Mouse (Mus musculus) kidney, adult 2 months (tissue): ENCODE results near the gene Elp1. TPM values are rescaled to one million over a fixed set of nuclear protein-coding genes. Genes with fewer than 3 reads are reported as not detected.

Source experiments
- DNase-seq: peaks from one replicate; pipeline ENCODE4 v3.0.0; 2021
- H3K27ac ChIP-seq: fragments of 200-500 bp; 2 replicates; pipeline ENCODE4 v1.5.1; 2012; ENCODE audit warnings: low read depth, low read length, control low read depth, inconsistent platforms; ENCODE audit not compliant: insufficient read depth
- H3K27me3 ChIP-seq: fragments of 200-500 bp; replicated peaks from 2 replicates; pipeline ENCODE4 v1.6.1; 2012; ENCODE audit warnings: mild to moderate bottlenecking, moderate library complexity, low read length, inconsistent platforms; ENCODE audit not compliant: control insufficient read depth, insufficient read depth
- H3K36me3 ChIP-seq: fragments of 200-500 bp; 2 replicates; pipeline ENCODE4 v1.6.1; 2012; ENCODE audit warnings: mild to moderate bottlenecking, moderate library complexity, low read length, inconsistent platforms; ENCODE audit not compliant: control insufficient read depth, insufficient read depth
- H3K4me1 ChIP-seq: fragments of 200-500 bp; 2 replicates; pipeline ENCODE4 v1.6.1; 2011; ENCODE audit warnings: low read length; ENCODE audit not compliant: control insufficient read depth, insufficient read depth
- H3K4me3 ChIP-seq: fragments of 200-500 bp; 2 replicates; pipeline ENCODE4 v1.5.1; 2011; ENCODE audit warnings: mild to moderate bottlenecking, low read depth, low read length, control low read depth; ENCODE audit not compliant: insufficient read depth
- CTCF ChIP-seq: fragments of 200-500 bp; conservative IDR thresholded peaks from 2 replicates; pipeline ENCODE4 v1.5.1; 2011; ENCODE audit warnings: low read depth, mild to moderate bottlenecking, control low read depth, low read length, moderate library complexity, mixed read lengths; ENCODE audit not compliant: insufficient read depth, insufficient read length
- POLR2A ChIP-seq: fragments of 200-500 bp; IDR thresholded peaks from one replicate; pipeline ENCODE4 v1.6.1; 2011; ENCODE audit warnings: low read depth, low read length, control low read depth
- WGBS: fragments of 180-500 bp; shearing (Covaris S2); methylation state at CpG from one replicate; pipeline ENCODE4 v1.1.7; 2018; 5-methylcytosine and 5-hydroxymethylcytosine counted together
- polyA plus RNA-seq: library from polyadenylated mRNA; depleted of rRNA; stranded (reverse); fragments of >200 nt; gene quantifications from 2 replicates; pipeline ENCODE4 v1.2.3, GENCODE M21; 2012

Elp1 gene
- polyA plus RNA-seq, 1 experiment, result 10.2 TPM

DNA sequence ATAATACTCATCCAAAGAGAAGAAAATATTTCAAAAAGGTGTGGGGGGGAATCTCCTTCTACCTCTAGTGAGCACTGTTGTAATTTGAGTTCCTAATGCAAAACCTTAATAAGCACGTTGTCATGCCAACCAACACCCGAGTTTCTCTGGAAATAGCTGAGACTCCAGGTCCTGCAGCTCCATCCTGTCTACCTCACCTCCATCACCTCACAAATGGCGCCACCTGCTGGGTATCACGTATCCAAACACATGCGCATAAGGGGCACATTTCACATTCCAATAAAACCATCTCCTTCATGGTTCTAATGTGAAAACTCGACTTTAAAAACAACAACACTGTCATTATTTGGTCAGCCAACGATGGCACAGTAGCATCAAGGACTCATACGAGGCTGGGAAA is 76.3 kb downstream of the Elp1 start:
- Histone ChIP-seq H3K27me3 (no peaks in the 10 kb centered on the region), H3K27ac (no peak overlapping the region), H3K4me1 (peaks cover 4% of the 10 kb centered on the region; the same call in 1 of the 2 replicates), H3K4me3 (no peak overlapping the region), H3K36me3 (no peaks in the 10 kb centered on the region)
- WGBS, result 65% methylated on average over 8 of the region's 8 CpGs
- no peak for TF ChIP-seq POLR2A
- TF ChIP-seq CTCF, result peak; percentile 42; the same call in 1 of the 2 replicates
- no peak for DNase-seq

GRCm38 (mm10) chr4:56723237-56723636 is 78.9 kb downstream of the Elp1 start:
- H3K27ac ChIP-seq, result peak overlapping the region; percentile 52; the same call in 1 of the 2 replicates
- DNase-seq, result peak; percentile 88
- H3K27me3 ChIP-seq, result no peaks in the 10 kb centered on the region
- 65% methylated on average over 6 of the region's 6 CpGs for WGBS
- no peaks in the 10 kb centered on the region for H3K36me3 ChIP-seq
- peaks cover 4% of the 10 kb centered on the region for H3K4me1 ChIP-seq
- H3K4me3 ChIP-seq, result no peak overlapping the region
- TF ChIP-seq POLR2A, result no peak
- TF ChIP-seq CTCF, result no peak

DNA sequence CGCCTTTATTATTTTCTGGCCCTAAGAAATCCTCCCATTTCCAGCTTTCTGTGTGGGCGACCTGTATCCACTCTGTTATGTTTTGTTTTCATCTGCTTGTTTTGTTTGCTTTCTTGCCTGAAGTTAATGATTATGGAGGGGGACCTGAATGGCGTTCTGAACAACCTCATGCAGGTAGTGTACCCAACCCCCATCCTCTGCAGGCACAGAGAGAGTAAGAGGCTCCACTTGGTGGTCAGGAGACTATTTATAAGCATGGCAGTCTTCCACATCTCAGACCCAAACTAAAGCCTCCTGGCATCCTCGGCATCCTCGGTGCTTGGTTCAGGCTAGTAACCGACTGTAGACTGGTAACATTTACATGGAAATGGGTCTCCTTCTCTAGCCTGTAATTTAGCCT is 79.8 kb downstream of the Elp1 start:
- Histone ChIP-seq H3K36me3 (no peaks in the 10 kb centered on the region), H3K27ac (peak overlapping the region; percentile 52; the same call in 1 of the 2 replicates), H3K4me3 (no peak overlapping the region), H3K27me3 (no peaks in the 10 kb centered on the region), H3K4me1 (peaks cover 4% of the 10 kb centered on the region)
- TF ChIP-seq CTCF (no peak), POLR2A (no peak)
- peak; percentile 69 for DNase-seq
- 46% methylated on average over 6 of the region's 6 CpGs for WGBS

DNA sequence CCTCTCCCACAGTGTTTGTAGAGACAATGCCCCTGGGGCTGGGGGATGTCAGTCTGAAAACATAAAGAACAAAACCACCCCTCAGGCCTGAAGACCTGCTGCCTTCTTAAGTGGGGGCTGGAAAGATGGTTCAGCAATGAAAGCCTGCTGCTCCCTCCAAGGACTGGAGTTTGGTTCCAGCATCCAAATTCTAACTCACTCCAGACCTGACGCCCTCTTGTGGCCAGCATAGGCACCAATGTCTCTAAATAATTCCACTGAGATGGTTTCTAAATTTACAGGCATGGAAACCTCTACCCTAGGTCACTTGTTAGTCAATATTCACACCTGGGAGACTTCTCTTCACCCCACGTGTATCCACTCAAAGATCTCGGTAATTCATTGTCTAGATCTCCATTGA is 80.7 kb downstream of the Elp1 start:
- H3K4me3 ChIP-seq, result no peak overlapping the region
- H3K4me1 ChIP-seq, result peaks cover 4% of the 10 kb centered on the region
- no peaks in the 10 kb centered on the region for H3K36me3 ChIP-seq
- peak; percentile 50 for DNase-seq
- no peaks in the 10 kb centered on the region for H3K27me3 ChIP-seq
- no peak overlapping the region for H3K27ac ChIP-seq
- 39% methylated on average over 3 of the region's 3 CpGs for WGBS
- TF ChIP-seq CTCF (peak; percentile 48), POLR2A (no peak)

DNA sequence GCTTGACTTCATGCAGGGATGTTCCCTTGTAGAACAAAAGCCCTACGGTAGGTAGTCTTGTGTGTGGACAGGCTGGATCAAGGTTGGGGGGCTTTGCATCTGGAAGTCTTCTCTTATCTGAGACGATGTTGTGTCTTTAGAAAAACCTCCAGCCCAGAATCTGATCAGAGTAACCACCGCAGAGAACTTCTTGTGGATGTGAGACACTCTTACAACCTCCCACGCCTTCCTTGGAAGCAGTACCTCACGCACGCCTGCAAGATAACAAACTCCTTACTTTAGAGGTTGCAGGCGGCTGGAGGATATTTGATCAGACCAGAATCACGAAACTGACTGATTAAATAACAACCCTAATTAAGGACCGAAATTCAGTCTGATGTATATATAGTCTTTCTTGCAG is 81.7 kb downstream of the Elp1 start:
- WGBS, result 49% methylated on average over 9 of the region's 9 CpGs
- H3K4me1 ChIP-seq, result peaks cover 4% of the 10 kb centered on the region
- no peak for TF ChIP-seq CTCF
- TF ChIP-seq POLR2A, result no peak
- no peaks in the 10 kb centered on the region for H3K27me3 ChIP-seq
- no peak overlapping the region for H3K4me3 ChIP-seq
- no peak overlapping the region for H3K27ac ChIP-seq
- DNase-seq, result no peak
- H3K36me3 ChIP-seq, result no peaks in the 10 kb centered on the region

- Histone ChIP-seq H3K4me3 (no peak overlapping the region), H3K27ac (no peak overlapping the region)
- 64% methylated on average over 9 of the region's 9 CpGs for WGBS
Observed at GRCm38 (mm10) chr4:56719456-56719855, 82.7 kb downstream of the Elp1 start.

DNA sequence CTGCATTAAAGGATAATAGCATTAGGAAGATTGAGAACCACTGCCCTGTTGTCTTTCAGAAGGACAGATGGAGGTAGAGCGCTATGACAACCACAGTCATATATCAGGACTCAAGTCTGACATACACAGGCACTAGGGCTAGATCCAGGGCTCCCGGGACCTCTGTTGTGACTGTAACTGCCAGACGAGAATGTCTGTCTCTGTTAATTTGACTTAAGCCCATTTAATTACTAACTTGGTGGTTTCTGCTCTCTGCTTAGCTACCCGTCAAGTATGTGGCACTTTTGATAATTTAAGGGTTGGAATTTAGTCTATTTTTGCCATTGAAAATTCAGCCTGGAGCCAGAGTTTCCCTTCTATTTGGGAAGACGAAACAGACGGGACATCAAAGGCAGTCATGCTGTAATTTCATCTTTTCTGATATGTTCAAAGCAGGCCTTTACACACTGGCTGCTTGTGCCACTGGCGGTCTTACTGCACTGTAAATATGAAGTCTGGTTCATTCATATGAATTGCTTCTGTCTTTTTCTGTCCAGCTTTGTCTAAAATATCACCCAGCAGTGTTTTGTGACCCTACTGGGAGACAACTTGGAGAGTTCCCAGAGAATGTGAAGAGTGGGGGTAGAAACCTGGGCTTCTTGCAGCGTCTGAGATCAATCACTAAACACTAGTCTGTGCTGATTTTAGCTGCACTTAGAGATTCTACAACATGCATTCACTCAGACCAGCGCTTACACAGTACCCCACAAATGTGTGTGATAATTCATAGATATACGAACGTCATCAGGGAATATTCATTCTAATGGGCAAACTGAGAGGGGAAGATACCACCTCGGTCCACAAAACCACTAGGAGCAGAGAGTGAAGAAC is 83.3 kb downstream of the Elp1 start:
- Histone ChIP-seq H3K27ac (0 out of 2 replicates have a peak overlapping the region, but pooled peaks have one; percentile 35), H3K27me3 (no peaks in the 10 kb centered on the region), H3K4me1 (peaks cover 4% of the 10 kb centered on the region), H3K4me3 (no peak overlapping the region), H3K36me3 (no peaks in the 10 kb centered on the region)
- WGBS, result 58% methylated on average over 12 of the region's 12 CpGs
- TF ChIP-seq POLR2A (no peak), CTCF (no peak)
- DNase-seq, result peak; percentile 58

More at GRCm38 (mm10) chr4:56719456-56719855, 82.7 kb downstream of the Elp1 start:
- peaks cover 4% of the 10 kb centered on the region for H3K4me1 ChIP-seq
- H3K36me3 ChIP-seq, result no peaks in the 10 kb centered on the region
- TF ChIP-seq POLR2A (no peak), CTCF (no peak)
- no peak for DNase-seq
- H3K27me3 ChIP-seq, result no peaks in the 10 kb centered on the region
